27 mouse cellular contexts compared by ENCODE assay signal in genomic region chr5:16778610-16779172, GRCm38 (mm10). TPM values are rescaled to one million over a fixed set of nuclear protein-coding genes. Genes with fewer than 3 reads are reported as not detected.
A peak's percentile ranks its signal among the peaks of the same experiment; 100 is the strongest.
DNase-seq lines count a peak whose midpoint lies in the region; ATAC-seq lines count a peak whose summit lies in the region.
"Had no signal": no experiment of that assay in that cellular context is flagged by ENCODE, and none has a peak within 500 bp of the region (broad histone marks: within the 10 kb centered on the region; RNA-seq: fewer than 3 reads in every experiment).

No protein-coding gene starts in this region.

- no peak overlapping the region for H3K4me2 ChIP-seq in hindbrain, embryonic 13.5 days
- no peak overlapping the region for H3K4me2 ChIP-seq in embryonic facial prominence, embryonic 11.5 days (ENCODE audit: low read depth, low read length)
- no peak overlapping the region for H3K4me2 ChIP-seq in neural tube, embryonic 11.5 days (ENCODE audit: low read depth)
- H3K4me2 ChIP-seq in heart, embryonic 12.5 days = no peak overlapping the region
- H3K4me2 ChIP-seq: forebrain, embryonic 13.5 days; intestine, embryonic 15.5 days; stomach, embryonic 15.5 days had no signal

- peak; percentile 8 for DNase-seq in hindbrain, embryonic 10.5 days (ENCODE audit: low spot score)
- peak; percentile 79 for DNase-seq in embryonic facial prominence, embryonic 11.5 days (ENCODE audit: low spot score)
- DNase-seq in hindlimb bud, embryonic 11.5 days (ENCODE audit: extremely low spot score, low read depth, low spot score) = peak; percentile 61
- DNase-seq in neural tube, embryonic 11.5 days (ENCODE audit: low spot score) = peak; percentile 11
- DNase-seq in spleen, postnatal 10 days (ENCODE audit: low spot score in 2 of 2) = no peak
- DNase-seq: adrenal gland, postnatal 25 days; cerebellum, adult 2 months; heart, adult 11 months; kidney, postnatal 4 days; spleen, adult 18-20 months; thymus, postnatal 14 days had no signal

- H3K36me3 ChIP-seq in hindbrain, embryonic 10.5 days = no peaks in the 10 kb centered on the region
- H3K36me3 ChIP-seq in hindbrain, embryonic 13.5 days = no peaks in the 10 kb centered on the region
- H3K36me3 ChIP-seq in embryonic facial prominence, embryonic 11.5 days (replicated peaks; ENCODE audit: control insufficient read depth, insufficient read depth, low read depth, low read length) = no peaks in the 10 kb centered on the region
- H3K36me3 ChIP-seq in neural tube, embryonic 11.5 days (ENCODE audit: control insufficient read depth, insufficient read depth, low read length) = no peaks in the 10 kb centered on the region
- no peaks in the 10 kb centered on the region for H3K36me3 ChIP-seq in heart, embryonic 12.5 days
- H3K36me3 ChIP-seq: intestine, embryonic 15.5 days; stomach, embryonic 15.5 days had no signal

- H3K27me3 ChIP-seq in hindbrain, embryonic 10.5 days (ENCODE audit: insufficient read depth, poor library complexity, severe bottlenecking) = no peaks in the 10 kb centered on the region
- no peaks in the 10 kb centered on the region for H3K27me3 ChIP-seq in hindbrain, embryonic 13.5 days
- H3K27me3 ChIP-seq in embryonic facial prominence, embryonic 11.5 days (ENCODE audit: control insufficient read depth, insufficient read depth, low read length) = no peaks in the 10 kb centered on the region
- H3K27me3 ChIP-seq in neural tube, embryonic 11.5 days (ENCODE audit: control insufficient read depth, insufficient read depth, low read length) = no peaks in the 10 kb centered on the region
- no peaks in the 10 kb centered on the region for H3K27me3 ChIP-seq in heart, embryonic 12.5 days (replicated peaks)
- H3K27me3 ChIP-seq: CH12.LX; forebrain, embryonic 13.5 days; intestine, embryonic 15.5 days; stomach, embryonic 15.5 days had no signal

- no peaks in the 10 kb centered on the region for H3K4me1 ChIP-seq in hindbrain, embryonic 10.5 days (replicated peaks)
- H3K4me1 ChIP-seq in hindbrain, embryonic 13.5 days (replicated peaks) = no peaks in the 10 kb centered on the region
- no peaks in the 10 kb centered on the region for H3K4me1 ChIP-seq in embryonic facial prominence, embryonic 11.5 days (ENCODE audit: control insufficient read depth, insufficient read depth, low read length)
- no peaks in the 10 kb centered on the region for H3K4me1 ChIP-seq in neural tube, embryonic 11.5 days (ENCODE audit: control insufficient read depth, insufficient read depth, low read length)
- H3K4me1 ChIP-seq in heart, embryonic 12.5 days (replicated peaks) = no peaks in the 10 kb centered on the region
- H3K4me1 ChIP-seq: forebrain, embryonic 13.5 days; intestine, embryonic 15.5 days; stomach, embryonic 15.5 days had no signal

- no peak overlapping the region for H3K4me3 ChIP-seq in hindbrain, embryonic 10.5 days
- H3K4me3 ChIP-seq in hindbrain, embryonic 13.5 days = no peak overlapping the region
- no peak overlapping the region for H3K4me3 ChIP-seq in embryonic facial prominence, embryonic 11.5 days (ENCODE audit: low read depth, low read length)
- H3K4me3 ChIP-seq in neural tube, embryonic 11.5 days (ENCODE audit: low read depth, low read length) = no peak overlapping the region
- H3K4me3 ChIP-seq in heart, embryonic 12.5 days = no peak overlapping the region
- H3K4me3 ChIP-seq: forebrain, embryonic 13.5 days; intestine, embryonic 15.5 days; stomach, embryonic 15.5 days had no signal

- 71% methylated on average over 6 of the region's 6 CpGs for WGBS in hindbrain, embryonic 10.5 days
- 82% methylated on average over 6 of the region's 6 CpGs for WGBS in hindbrain, embryonic 13.5 days
- 23% methylated on average over 6 of the region's 6 CpGs for WGBS in embryonic facial prominence, embryonic 11.5 days
- WGBS in neural tube, embryonic 11.5 days = 59% methylated on average over 6 of the region's 6 CpGs
- 74% methylated on average over 6 of the region's 6 CpGs for WGBS in heart, embryonic 12.5 days

- no peak for ATAC-seq in hindbrain, embryonic 13.5 days (ENCODE audit: low FRiP score)
- ATAC-seq in embryonic facial prominence, embryonic 11.5 days (replicated peaks; ENCODE audit: insufficient number of reproducible peaks, low FRiP score, low TSS enrichment, low read depth) = peak; percentile 75
- no peak for ATAC-seq in neural tube, embryonic 11.5 days (ENCODE audit: insufficient read depth, low FRiP score, low TSS enrichment)
- ATAC-seq in heart, embryonic 12.5 days (ENCODE audit: insufficient number of reproducible peaks, low FRiP score) = no peak
- no peak for ATAC-seq in megakaryocyte, adult 5-6 weeks (ENCODE audit: poor library complexity, severe bottlenecking)
- ATAC-seq: forebrain, embryonic 13.5 days; intestine, embryonic 15.5 days; lung, postnatal 0 days; midbrain, embryonic 16.5 days had no signal

- no peak overlapping the region for H3K9ac ChIP-seq in hindbrain, embryonic 13.5 days
- H3K9ac ChIP-seq in embryonic facial prominence, embryonic 11.5 days (replicated peaks; ENCODE audit: low read length) = no peak overlapping the region
- H3K9ac ChIP-seq in neural tube, embryonic 11.5 days (ENCODE audit: low read length) = no peak overlapping the region
- H3K9ac ChIP-seq in heart, embryonic 12.5 days = no peak overlapping the region
- H3K9ac ChIP-seq: forebrain, embryonic 13.5 days; intestine, embryonic 15.5 days; liver, embryonic 14.5 days; stomach, embryonic 15.5 days had no signal

- no peak overlapping the region for H3K27ac ChIP-seq in hindbrain, embryonic 10.5 days
- no peak overlapping the region for H3K27ac ChIP-seq in hindbrain, embryonic 13.5 days
- H3K27ac ChIP-seq in embryonic facial prominence, embryonic 11.5 days (replicated peaks; ENCODE audit: low read depth, low read length) = peak overlapping the region; percentile 23; the same call in 1 of the 2 replicates
- no peak overlapping the region for H3K27ac ChIP-seq in neural tube, embryonic 11.5 days (ENCODE audit: low read depth, low read length)
- H3K27ac ChIP-seq in heart, embryonic 12.5 days (ENCODE audit: poor library complexity, severe bottlenecking) = no peak overlapping the region
- H3K27ac ChIP-seq: forebrain, embryonic 13.5 days; intestine, embryonic 15.5 days; liver, embryonic 14.5 days; stomach, embryonic 15.5 days had no signal

- no peaks in the 10 kb centered on the region for H3K9me3 ChIP-seq in hindbrain, embryonic 10.5 days
- no peaks in the 10 kb centered on the region for H3K9me3 ChIP-seq in hindbrain, embryonic 13.5 days
- no peaks in the 10 kb centered on the region for H3K9me3 ChIP-seq in embryonic facial prominence, embryonic 11.5 days (replicated peaks; ENCODE audit: control insufficient read depth, low read length)
- no peaks in the 10 kb centered on the region for H3K9me3 ChIP-seq in neural tube, embryonic 11.5 days (ENCODE audit: control insufficient read depth, low read length)
- no peaks in the 10 kb centered on the region for H3K9me3 ChIP-seq in heart, embryonic 12.5 days (replicated peaks)
- H3K9me3 ChIP-seq: forebrain, embryonic 13.5 days; intestine, embryonic 15.5 days; stomach, embryonic 15.5 days had no signal

RNA-seq across cellular contexts. Expression of gene Gm28710, which starts 12.9 kb away (rescaled TPM):
- not detected in 2 replicates for polyA plus RNA-seq in hindbrain, embryonic 10.5 days (2016; fragmentation: Nextera tagmentation; extraction: Ambion mirVana)
- polyA plus RNA-seq in hindbrain, embryonic 13.5 days (2015; fragmentation: Nextera tagmentation; extraction: Ambion mirVana) = not detected in 2 replicates
- not detected in 2 replicates for polyA plus RNA-seq in embryonic facial prominence, embryonic 11.5 days (2014; fragmentation: Nextera tagmentation; extraction: Ambion mirVana)
- not detected in 2 replicates for polyA plus RNA-seq in neural tube, embryonic 11.5 days (2014; fragmentation: Nextera tagmentation; extraction: Ambion mirVana)
- not detected in 2 replicates for polyA plus RNA-seq in heart, embryonic 12.5 days (2016; fragmentation: Nextera tagmentation; extraction: Ambion mirVana)
- total RNA-seq in megakaryocyte, adult 5-6 weeks (2015) = not detected in 2 replicates
- total RNA-seq in megakaryocyte, adult 5-6 weeks (2017) = not detected in 2 replicates
- total RNA-seq: adrenal gland, postnatal 25 days; CH12.LX; common myeloid progenitor, adult 5-6 weeks; hematopoietic stem cell, adult 5-6 weeks; layer of hippocampus, postnatal 10 days; megakaryocyte progenitor cell, adult 5-6 weeks had no signal
- polyA plus RNA-seq: cerebellum, adult 2 months; forebrain, embryonic 13.5 days; heart, embryonic 14.5 days; kidney, embryonic 14.5 days; liver, embryonic 14.5 days; midbrain, embryonic 16.5 days had no signal

Comparison
In these comparisons a context has a peak if more than half of its experiments do, and no peak if none do; other contexts are left out.
1. DNase-seq: peak in hindbrain, embryonic 10.5 days (single experiment), embryonic facial prominence, embryonic 11.5 days (single experiment), hindlimb bud, embryonic 11.5 days (single experiment) and neural tube, embryonic 11.5 days (single experiment); none in spleen, postnatal 10 days (0 of 2).